Mouse (Mus musculus): ENCODE measurements around the gene Tdp1.

The Tdp1 gene

DNA sequence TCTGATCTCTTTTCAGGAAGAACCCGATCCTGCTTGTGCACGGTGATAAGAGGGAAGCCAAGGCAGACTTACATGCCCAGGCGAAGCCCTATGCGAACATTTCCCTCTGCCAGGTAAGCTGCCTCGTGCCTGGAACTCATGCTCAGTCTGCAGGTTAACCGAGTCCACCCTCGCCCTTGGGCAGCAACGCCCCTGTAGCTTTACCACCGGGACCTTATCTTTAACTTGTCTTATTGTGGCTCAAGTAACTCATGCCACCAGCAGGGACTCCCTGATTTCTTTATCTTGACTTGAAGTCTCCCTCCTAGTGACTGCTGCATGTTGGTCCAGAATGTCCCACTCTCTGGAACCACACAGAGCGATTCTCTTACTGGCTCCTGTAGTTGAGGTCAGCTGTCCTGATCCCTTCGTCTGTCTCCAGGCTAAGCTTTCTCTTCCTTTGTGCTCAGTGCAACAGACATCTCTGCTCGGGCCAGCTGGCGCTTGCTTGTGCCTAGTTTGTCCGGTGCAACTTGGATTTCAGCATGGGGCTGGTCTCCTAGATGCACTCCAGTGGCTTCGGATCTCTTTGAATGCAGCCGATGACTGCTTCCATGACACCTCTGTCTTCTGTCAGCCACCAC, 14.0 kb downstream of the Tdp1 start:
- no peak for DNase-seq (ENCODE audit: low read depth, low spot score)

DNA sequence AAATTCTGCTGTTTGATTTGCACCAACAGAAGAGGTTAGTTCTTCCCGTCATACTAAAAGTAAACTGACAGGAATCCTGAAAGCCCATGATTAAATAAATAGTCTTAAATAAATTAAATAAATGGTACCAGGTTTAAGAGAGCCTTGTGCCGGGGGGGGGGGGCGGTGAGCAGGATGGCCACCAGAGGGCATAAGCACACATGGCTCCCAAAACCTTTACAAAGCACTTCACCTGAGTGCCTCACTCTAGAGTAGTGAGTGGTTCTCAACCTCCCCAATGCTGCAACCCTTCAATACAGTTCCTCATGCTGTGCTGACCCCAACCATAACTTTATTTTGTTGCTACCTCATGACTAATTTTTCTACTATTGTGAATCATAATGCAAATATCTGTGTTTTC, 15.7 kb downstream of the Tdp1 start:
- DNase-seq (ENCODE audit: low read depth, low spot score): no peak

DNA sequence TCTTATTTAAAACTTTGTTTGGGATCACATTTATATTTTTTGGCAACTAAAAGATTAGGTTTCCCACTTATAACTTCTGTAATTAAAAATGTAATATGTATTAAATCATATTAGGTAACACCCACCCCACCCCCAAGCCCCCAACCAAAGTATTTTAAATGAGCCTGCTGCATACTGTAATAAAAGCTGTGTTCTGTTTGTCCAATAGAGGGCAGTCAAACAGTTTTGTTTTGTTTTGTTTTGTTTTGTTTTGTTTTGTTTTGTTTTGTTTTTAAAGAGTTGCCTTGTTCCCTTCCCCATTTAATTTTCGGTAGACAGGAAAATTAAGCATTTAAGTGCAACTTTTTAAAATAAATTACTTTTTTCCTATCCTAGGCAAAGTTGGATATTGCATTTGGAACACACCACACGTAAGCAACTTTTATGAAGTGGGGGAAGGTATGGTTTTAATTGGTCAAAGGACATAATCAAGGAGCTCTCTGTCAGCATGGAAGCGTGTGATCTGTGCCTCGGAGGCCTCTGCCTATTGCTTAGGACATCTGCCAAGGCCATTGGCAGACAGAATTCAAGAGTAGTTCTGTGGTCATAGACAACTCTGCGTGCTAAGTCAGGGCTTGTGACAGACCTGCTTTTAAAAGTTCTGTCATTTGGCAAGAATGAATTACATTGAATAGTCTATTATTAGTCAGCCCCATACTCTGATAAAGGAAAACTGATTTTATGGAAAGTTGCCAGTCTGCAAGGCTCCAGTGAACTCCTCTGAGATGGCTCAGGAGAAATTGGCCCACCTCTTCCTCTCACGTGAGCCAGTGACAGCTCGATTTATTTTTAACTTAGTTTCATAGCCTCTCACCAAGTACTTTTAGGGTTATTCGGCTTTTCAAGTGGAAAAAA, 17.9 kb downstream of the Tdp1 start:
- no peak for DNase-seq (ENCODE audit: low read depth, low spot score)

DNA sequence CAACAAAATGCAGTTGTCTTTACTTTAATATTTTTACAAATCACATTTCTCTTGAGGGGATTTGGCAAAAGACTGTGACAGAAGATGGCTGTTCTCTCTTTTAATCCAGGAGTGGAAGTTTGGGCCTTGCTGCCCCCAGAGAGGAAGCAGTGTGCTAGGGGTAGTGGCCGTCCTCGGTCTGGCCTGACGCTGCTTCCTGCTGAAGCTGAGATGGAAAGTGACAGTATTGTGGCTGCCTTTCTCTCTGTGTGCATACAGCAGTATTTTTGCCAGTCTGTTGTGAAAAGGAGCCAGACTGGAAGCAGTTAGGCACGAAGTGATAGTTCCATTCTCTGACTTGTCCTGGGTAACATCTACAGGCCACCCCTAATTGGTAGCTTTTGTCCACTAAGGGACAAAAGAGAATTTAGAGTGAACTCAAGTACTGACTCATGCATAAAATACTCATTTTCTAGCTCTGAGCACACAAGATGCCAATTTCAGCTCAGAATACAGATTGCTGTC, 18.6 kb downstream of the Tdp1 start:
- DNase-seq (ENCODE audit: low read depth, low spot score): no peak

DNA sequence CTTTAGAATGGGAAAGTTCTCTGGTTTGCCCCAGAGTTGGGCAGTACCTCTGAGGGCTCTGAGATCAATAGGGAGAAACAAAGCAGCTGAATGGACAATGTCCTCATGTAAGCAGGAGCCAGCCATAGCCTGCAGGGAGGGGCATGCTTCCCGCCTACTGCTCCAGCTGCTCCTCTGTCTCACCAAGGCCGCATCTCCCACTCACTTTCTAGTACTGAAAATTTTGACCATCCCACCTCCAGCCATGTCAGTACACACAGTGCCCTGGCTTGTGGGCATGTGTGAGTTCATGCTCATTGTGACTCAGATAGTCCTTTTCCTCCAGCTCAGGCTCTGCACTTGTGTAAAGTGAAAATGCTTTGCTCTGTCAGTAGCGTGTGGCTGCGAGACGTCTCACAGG, 20.2 kb downstream of the Tdp1 start:
- DNase-seq (ENCODE audit: low read depth, low spot score): no peak

DNA sequence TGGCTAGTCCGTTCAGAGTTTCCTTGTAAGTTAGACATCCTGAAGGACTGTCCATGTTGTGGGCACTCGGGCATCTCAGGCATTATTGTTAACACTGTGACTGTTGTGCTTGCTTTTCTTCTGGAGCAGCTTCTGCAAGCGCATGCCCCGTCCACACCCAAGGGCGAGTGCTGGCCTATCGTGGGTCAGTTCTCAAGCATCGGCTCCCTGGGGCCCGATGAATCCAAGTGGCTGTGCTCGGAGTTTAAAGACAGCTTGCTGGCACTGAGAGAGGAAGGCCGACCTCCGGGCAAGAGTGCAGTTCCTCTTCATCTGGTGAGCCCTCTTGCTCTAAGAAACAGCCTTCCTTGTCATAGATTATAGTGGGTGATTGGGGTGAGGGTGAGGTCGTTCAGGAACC, 27.1 kb downstream of the Tdp1 start:
- DNase-seq (ENCODE audit: low read depth, low spot score): no peak

DNA sequence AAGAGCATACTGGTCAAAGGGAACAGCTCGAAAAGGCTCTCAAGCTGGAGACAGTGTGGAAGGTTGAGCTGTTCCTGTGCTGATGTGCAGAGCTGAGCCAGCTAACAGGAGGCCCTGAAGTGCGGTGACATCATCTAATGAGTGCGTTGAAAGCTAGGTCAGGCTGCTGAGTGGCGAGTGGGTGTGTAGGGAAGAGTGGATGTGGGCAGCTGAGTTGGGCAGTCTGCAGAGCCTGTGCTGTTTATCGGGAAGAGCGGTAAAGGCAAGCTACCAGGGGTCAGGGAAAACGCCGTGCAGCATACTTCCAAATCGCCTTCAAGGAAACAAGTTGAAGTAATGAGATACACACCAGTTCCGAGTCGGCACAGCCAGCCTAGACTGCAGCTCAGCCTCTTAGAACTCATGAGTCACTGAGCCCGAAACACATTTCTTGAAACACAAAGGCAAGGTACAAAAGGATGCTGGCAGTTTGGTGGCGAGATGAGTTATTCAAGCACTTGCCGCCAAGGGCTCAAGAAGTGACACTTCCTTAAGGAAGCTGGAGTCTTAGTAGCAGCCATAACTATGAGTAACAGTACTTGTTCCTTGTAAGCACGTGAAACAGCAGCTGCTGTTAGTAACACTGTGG, 33.6 kb downstream of the Tdp1 start:
- DNase-seq (ENCODE audit: low read depth, low spot score): no peak

DNA sequence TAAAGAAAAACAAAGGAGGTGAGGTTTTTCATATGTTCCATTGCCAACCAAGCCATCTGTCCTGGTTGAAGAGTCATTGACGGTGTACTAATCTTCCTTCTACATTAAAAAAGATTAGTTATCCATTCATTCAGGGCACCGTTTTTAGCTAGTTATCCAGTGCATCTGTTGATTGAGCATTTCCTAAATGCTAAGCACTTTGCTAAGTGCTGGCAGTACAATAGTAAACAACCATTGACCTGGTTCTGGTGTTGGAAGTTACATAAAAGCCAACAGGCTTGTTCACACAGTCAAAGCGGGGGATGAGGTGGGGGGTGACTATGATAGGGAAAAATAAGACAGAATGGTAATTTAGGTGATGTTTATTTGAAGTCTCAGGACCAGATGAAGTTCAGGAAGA, 35.3 kb downstream of the Tdp1 start:
- DNase-seq (ENCODE audit: low read depth, low spot score): no peak

DNA sequence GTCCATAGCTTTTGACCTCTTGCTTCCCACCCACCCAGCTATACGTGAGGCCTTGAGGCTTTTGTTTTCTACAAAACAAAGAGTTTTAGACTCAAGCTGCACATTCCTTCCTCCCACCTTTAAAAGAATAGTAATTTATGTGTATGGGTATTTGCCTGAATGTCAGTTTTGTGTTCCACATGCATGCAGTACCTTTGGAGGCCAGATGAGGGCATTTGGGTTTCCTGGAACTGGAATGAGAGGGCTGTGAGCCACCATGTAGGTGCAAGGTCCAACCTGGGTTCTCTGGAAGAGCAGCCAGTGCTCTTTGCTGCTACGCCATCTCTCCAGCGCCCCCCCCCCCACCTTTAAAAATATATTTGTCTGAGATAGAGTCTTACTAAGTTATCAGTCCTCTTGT, 36.7 kb downstream of the Tdp1 start:
- no peak for DNase-seq (ENCODE audit: low read depth, low spot score)

DNA sequence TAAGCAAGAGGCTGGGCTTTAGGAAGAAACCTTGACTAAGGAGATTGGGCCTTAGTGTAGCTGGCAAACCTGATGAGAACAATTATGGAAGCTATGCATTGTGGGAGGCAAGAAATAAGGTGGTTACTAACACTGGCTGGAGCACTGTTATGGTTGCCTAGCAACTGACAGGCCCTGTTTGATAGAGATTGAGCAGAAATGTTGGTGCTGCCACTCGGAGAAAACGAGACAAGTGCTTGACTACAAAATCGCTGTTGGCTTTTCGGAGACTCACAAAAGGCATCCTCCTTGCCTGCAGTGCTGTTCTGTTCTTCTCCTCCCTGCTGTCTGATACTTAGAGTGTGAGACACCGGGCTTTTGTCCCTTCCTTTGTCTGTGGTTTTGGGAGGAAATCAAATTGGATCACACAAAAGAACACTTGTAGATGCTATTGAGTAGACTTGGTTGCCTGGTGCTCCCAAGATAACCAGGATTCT, 38.9 kb downstream of the Tdp1 start:
- DNase-seq (ENCODE audit: low read depth, low spot score): no peak

DNA sequence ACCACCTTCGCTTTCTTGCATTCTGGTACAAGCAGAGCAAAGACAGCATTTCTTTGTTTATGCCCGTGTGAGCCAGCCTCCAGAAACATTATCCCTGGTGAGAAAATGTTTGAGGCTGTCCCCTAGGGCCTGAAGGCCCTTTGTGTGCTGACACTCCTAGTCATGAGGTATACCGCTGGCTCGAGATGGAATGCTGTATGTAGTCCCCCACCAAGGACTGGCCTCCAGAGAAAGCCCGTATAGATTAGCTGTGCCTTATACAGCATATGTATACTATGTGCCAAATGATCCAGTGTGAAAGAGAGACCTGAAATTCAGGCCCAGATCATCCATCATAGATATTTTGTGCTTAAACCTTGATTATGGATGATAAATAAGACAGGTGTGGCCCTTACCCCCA, 39.4 kb downstream of the Tdp1 start:
- DNase-seq (ENCODE audit: low read depth, low spot score): no peak

DNA sequence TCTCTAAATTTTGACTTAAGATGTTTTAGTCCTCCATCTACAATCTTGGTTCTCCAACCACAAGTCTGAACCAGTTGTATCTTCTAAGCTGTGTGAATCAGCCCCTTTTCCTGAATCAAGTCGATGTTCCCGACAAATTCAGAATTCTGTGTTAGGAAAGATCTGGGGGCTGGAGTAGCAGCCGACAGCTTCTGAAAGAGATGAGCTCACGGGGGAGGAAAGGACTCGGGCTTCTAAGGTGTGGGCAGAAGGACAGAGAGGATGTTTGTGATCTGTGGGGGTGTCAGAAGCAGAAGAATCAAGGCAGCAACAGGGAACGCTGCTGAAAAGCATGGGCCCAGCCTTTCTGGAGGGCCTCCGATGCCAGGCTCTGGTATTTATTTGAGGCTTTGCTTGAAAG, 44.0 kb downstream of the Tdp1 start:
- no peak for DNase-seq (ENCODE audit: low read depth, low spot score)

DNA sequence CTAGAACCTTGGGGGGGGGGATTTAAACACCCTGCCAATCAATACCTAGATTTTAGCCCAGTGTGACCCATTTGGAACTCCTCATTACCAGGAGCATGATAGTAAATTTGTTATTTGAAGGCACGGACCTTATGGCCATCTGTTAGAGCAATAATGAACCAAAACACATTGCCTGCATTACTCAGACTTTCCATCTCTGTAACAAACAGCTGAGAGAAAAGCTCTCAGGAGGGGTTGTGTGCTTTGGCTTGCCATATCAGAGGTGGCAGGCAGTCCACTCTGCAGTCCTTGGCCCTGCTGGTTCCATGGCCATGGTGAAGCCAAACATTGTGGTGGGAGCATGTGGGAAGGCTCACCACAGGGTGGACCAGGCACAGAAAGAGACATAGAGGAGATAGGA, 44.8 kb downstream of the Tdp1 start:
- no peak for DNase-seq (ENCODE audit: low read depth, low spot score)

DNA sequence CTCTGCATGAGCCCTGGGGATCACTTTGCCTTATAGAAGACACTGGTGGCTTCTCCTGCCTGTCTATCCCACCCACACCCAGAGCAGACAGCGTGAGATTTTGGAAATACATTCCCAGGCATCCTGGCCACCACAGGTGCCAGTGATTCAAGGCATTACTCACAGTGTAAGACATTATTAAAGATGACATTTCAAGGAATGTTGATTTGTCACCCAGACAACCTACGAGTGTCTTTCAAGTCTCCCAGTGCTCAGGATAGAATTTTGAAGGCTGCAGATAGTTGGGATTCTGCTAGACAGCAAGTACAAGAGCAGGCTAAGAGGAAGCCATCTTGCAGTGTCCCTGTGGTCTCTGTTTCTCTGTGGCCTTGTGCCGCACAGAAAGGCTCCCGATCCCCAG, 47.9 kb downstream of the Tdp1 start:
- no peak for DNase-seq (ENCODE audit: low read depth, low spot score)

DNA sequence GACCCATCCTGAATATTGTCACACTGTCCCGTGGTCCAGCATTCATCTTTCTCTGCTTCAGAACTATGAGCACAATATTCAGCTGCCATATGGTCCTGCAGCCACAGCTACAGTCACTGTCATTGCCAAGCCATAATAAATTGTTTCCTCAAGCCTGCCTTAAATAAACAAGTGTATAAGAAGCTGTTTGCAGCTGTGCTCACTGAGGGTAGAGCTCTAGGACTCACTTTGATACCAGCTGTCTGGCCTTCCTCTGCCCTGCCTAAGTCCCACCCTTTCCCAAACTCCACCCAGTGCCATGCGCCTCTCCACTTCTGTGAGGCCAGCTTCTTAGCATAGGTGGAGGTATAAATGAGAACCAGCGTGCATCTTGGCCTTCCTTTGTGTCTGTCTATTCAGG, 49.3 kb downstream of the Tdp1 start:
- no peak for DNase-seq (ENCODE audit: low read depth, low spot score)

DNA sequence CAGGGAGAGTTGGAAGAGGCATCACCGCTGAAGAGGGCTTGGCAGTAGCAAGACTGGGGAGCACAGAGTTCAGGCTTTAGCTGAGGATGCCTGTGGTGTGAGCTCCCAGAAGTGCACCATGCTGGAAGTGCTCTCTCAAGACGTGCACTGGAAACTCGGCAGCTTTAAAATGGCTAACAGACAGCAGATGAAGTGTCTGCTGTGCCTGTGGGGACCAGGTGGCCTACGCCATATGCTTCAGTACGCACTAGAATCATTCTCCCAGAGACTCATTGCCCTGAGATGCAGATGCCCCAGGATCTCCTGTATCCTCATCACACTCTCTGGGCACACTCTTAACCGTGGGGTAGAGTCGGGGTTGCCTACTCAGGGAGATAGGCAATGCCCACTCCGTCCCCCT, 51.1 kb downstream of the Tdp1 start:
- DNase-seq (ENCODE audit: low read depth, low spot score): no peak

DNA sequence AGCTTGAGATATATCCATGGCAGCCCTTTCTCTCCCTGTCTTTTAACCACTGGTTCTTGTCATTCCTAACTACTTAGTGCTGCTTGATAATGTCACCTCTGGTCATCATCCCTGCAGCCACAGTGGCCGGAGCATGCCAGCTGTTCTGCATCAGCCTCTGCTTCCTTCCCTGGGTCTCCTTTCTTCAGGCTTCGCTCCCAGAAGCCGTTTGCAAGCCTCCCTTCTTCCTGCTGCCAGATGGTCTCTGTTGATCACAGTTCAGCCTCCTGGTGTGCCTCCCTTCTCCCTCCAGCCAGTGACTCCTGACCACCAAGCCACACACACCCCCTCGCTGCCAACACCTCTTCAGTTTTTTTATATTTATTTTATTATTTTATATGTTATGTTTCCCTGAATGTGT, 54.2 kb downstream of the Tdp1 start:
- no peak for DNase-seq (ENCODE audit: low read depth, low spot score)

DNA sequence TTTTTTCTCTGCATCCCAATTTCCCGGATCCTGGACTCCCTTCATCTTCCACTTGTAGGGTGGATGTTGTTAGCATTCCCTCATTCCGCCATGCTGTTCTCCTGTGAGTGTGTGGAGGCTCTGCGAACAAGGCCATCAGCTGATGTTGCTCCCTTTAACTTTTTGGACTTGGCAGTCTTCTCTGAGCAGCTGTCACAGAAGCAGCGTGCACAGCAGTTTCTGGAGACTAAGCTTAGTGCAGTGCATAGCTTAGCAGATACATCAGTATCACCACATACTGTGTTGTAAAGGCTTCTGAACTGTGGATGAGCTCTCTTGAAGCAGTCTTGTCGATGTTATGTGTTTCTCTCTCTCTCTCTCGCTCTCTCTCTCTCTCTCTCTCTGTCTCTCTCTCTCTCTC, 54.9 kb downstream of the Tdp1 start:
- DNase-seq (ENCODE audit: low read depth, low spot score): no peak

DNA sequence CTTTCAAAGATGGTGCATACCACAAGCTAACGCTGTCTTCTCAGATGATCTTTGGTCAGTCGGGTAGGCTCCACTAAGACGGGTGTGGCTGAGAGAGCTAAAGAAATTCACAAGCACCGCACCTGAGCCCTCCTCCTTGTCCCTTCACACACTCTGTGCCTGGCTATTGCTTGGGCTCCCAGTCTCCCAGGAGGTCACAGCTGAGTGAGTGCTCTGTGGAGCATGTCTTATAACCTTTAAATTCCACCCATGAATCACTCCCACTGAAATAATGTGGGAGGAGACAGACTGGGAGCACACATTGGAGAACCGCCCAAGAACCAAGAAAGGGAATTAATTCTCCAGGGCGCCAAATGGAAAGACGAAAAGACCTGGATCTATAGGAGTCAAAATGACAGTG, 56.4 kb downstream of the Tdp1 start:
- DNase-seq (ENCODE audit: low read depth, low spot score): no peak

DNA sequence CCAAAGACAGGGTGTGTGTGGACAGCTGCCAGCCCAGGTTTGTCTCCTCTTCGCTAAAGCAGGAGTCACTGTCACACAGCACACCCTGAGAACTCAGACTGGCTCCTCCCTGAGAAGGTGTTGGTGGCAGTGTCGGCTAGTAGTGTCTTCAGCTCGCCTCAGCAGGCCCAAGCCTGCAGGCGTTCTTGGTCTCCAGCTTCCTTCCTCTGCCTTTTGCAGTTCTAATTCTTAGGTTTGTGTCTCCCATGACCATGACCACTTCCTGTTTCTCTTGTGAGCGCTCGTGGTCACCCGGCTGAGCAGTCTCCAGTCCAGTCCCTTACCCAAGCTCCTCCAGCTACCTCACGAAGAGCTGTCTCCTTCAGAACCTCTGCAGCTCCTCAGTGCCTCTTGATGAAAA, 58.1 kb downstream of the Tdp1 start:
- DNase-seq (ENCODE audit: low read depth, low spot score): no peak

DNA sequence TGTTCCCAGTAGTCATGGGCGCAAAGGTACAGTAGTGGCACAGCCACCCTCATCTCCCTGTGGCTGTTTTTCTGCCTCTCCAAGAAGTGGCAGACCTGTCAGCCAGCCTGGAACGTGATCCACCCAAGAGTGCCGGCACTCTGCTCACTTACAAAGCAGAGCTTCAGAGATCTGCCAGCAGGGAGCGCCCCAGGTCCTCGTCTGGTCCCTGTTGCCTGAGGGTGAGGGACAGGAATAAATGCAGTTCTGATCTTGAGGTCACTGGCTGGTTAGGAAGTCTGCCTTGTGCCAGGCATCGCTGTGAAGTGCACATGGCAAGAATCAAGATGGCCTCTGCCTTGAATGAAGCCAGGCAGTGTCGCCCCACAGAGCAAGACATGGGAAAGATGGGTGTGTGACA, 68.6 kb downstream of the Tdp1 start:
- no peak for DNase-seq (ENCODE audit: low read depth, low spot score)

DNA sequence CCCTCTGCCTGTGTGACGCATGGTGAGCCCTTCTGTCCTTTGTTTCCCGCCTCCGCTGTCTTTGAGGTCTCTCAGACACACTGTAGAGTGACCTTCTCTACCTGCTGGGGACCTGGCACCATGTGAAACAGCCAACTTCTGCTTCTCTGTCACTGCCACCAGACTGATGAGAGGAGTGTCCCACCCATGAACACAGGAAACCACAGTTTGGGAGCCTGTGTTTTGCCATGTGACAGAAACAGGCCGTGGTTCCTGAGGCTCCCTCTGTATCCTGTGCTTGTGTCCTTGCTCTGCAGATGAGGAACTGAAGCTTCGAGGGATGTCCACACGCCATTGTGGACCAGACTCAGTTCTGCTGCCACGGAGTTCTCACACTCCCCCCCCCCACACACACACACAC, 72.1 kb downstream of the Tdp1 start:
- no peak for DNase-seq (ENCODE audit: low read depth, low spot score)

Measured in c-Kit-negative CD71-positive TER-119-positive erythroid progenitor cells, embryonic 14.5 days (primary cell).